12 mouse cellular contexts compared by ENCODE assay signal in the genomic region with DNA sequence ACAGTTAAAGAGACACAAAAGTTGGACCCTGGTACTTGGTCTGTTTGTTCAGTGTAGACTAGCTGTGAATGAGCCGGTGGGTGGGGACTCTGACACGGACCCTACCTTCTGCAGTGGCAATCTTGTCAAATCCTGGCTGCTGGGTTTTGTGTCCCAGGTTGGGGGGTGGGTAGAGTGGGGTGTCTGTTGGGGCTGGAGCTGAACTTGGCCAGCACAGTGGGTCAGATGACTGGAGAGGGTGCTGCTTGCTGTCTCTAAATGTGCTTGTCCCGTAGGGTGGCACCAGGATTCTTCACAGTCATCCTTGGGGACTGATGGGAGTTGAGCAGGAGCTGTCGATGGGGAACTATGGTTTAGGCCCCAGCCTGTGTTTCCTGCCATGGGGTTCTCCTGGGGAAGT. TPM values are rescaled to one million over a fixed set of nuclear protein-coding genes. Genes with fewer than 3 reads are reported as not detected.
DNase-seq lines count a peak whose midpoint lies in the region; ATAC-seq and TF ChIP-seq lines count a peak whose summit lies in the region.
"Had no signal": no experiment of that assay in that cellular context is flagged by ENCODE, and none has a peak within 500 bp of the region (broad histone marks: within the 10 kb centered on the region; RNA-seq: fewer than 3 reads in every experiment).

No protein-coding gene starts in this region.

- H3K9ac ChIP-seq in hindbrain, embryonic 11.5 days (ENCODE audit: low read depth, low read length) = no peak overlapping the region
- H3K9ac ChIP-seq in hindbrain, embryonic 14.5 days = no peak overlapping the region
- H3K9ac ChIP-seq in heart, embryonic 15.5 days = peak overlapping the region; percentile 73
- H3K9ac ChIP-seq in liver, embryonic 14.5 days (replicated peaks) = peak overlapping the region; percentile 83

- TF ChIP-seq POLR2A in bone marrow, adult 2 months (IDR thresholded peaks at IDR 0.05; ENCODE audit: borderline replicate concordance, control insufficient read depth, low read depth, low read length) = no peak

- WGBS in hindbrain, embryonic 11.5 days = 74% methylated on average over 4 of the region's 4 CpGs
- WGBS in hindbrain, embryonic 14.5 days = 81% methylated on average over 4 of the region's 4 CpGs
- 5% methylated on average over 4 of the region's 4 CpGs for WGBS in bone marrow, adult 2 months
- WGBS in heart, embryonic 15.5 days = 40% methylated on average over 4 of the region's 4 CpGs
- 27% methylated on average over 4 of the region's 4 CpGs for WGBS in liver, embryonic 14.5 days (ENCODE audit: insufficient replicate concordance)

- no peak for TF ChIP-seq EP300 in liver, embryonic 14.5 days (IDR thresholded peaks at IDR 0.05; ENCODE audit: low read depth)

- no peak for TF ChIP-seq CTCF in bone marrow, adult 2 months (IDR thresholded peaks at IDR 0.05; ENCODE audit: control insufficient read depth, insufficient read depth, low read length)
- TF ChIP-seq CTCF in liver, embryonic 14.5 days (IDR thresholded peaks at IDR 0.05; ENCODE audit: low read depth) = no peak

- no peak overlapping the region for H3K27ac ChIP-seq in hindbrain, embryonic 11.5 days (ENCODE audit: low read depth, low read length)
- H3K27ac ChIP-seq in hindbrain, embryonic 14.5 days = no peak overlapping the region
- peak overlapping the region; percentile 90 for H3K27ac ChIP-seq in bone marrow, adult 2 months (ENCODE audit: control insufficient read depth, insufficient read depth, low read depth, low read length, poor library complexity)
- H3K27ac ChIP-seq in heart, embryonic 15.5 days = peak overlapping the region; percentile 47
- H3K27ac ChIP-seq in liver, embryonic 14.5 days = peak overlapping the region; percentile 80

- H3K4me1 ChIP-seq in hindbrain, embryonic 11.5 days (replicated peaks; ENCODE audit: control insufficient read depth, insufficient read depth, low read length) = peaks cover 24% of the 10 kb centered on the region
- H3K4me1 ChIP-seq in hindbrain, embryonic 14.5 days (replicated peaks; ENCODE audit: control insufficient read depth, insufficient read depth, low read length) = peaks cover 40% of the 10 kb centered on the region
- peaks cover 35% of the 10 kb centered on the region for H3K4me1 ChIP-seq in bone marrow, adult 2 months (ENCODE audit: control insufficient read depth, insufficient read depth, low read length)
- H3K4me1 ChIP-seq in heart, embryonic 15.5 days (replicated peaks) = peaks cover 84% of the 10 kb centered on the region
- H3K4me1 ChIP-seq in liver, embryonic 14.5 days (replicated peaks; ENCODE audit: control insufficient read depth in 2 of 2, insufficient read depth in 2 of 2, low read length in 1 of 2) = peaks cover 65 to 69% of the 10 kb centered on the region in 2 experiments

- H3K4me3 ChIP-seq in hindbrain, embryonic 11.5 days (ENCODE audit: low read depth, low read length) = no peak overlapping the region
- H3K4me3 ChIP-seq in hindbrain, embryonic 14.5 days (replicated peaks; ENCODE audit: low read length) = no peak overlapping the region
- H3K4me3 ChIP-seq in bone marrow, adult 2 months (replicated peaks; ENCODE audit: control insufficient read depth, low read depth, low read length) = peak overlapping the region; percentile 93
- peak overlapping the region; percentile 81 for H3K4me3 ChIP-seq in heart, embryonic 15.5 days
- peak overlapping the region; percentile 88 to 99 for H3K4me3 ChIP-seq in liver, embryonic 14.5 days (ENCODE audit: insufficient read depth in 1 of 2, low read depth in 2 of 2, low read length in 2 of 2)

- H3K27me3 ChIP-seq in hindbrain, embryonic 11.5 days (ENCODE audit: control insufficient read depth, insufficient read depth, low read length) = peaks cover 15% of the 10 kb centered on the region
- peaks cover 16% of the 10 kb centered on the region for H3K27me3 ChIP-seq in hindbrain, embryonic 14.5 days (ENCODE audit: control insufficient read depth, insufficient read depth, low read length)
- H3K27me3 ChIP-seq in heart, embryonic 15.5 days = no peaks in the 10 kb centered on the region
- H3K27me3 ChIP-seq in liver, embryonic 14.5 days (ENCODE audit: control insufficient read depth, insufficient read depth, low read length) = no peaks in the 10 kb centered on the region

- H3K9me3 ChIP-seq in hindbrain, embryonic 11.5 days (ENCODE audit: control insufficient read depth, low read length) = no peaks in the 10 kb centered on the region
- H3K9me3 ChIP-seq in hindbrain, embryonic 14.5 days (ENCODE audit: control insufficient read depth, low read length) = no peaks in the 10 kb centered on the region
- H3K9me3 ChIP-seq in heart, embryonic 15.5 days (replicated peaks) = no peaks in the 10 kb centered on the region
- H3K9me3 ChIP-seq in liver, embryonic 14.5 days (ENCODE audit: control insufficient read depth, low read length) = no peaks in the 10 kb centered on the region

- no peak for DNase-seq in hindbrain, embryonic 11.5 days (ENCODE audit: low spot score)
- no peak for DNase-seq in hindbrain, embryonic 14.5 days (ENCODE audit: low spot score)
- no peak for DNase-seq in liver, embryonic 14.5 days (ENCODE audit: low read depth in 3 of 3, low spot score in 3 of 3)
- no peak for DNase-seq in frontal cortex, postnatal 25 days (ENCODE audit: low spot score in 2 of 2)
- DNase-seq in urinary bladder, adult 2 months (ENCODE audit: low spot score) = no peak
- DNase-seq in right cerebral cortex, postnatal 10 days (ENCODE audit: low spot score in 2 of 2) = no peak
- DNase-seq: adrenal gland, postnatal 36 days; kidney, adult 2 months; lung, postnatal 14 days; right cerebral cortex, postnatal 25 days had no signal

- no peaks in the 10 kb centered on the region for H3K36me3 ChIP-seq in hindbrain, embryonic 11.5 days (ENCODE audit: control insufficient read depth, insufficient read depth, low read length)
- H3K36me3 ChIP-seq in hindbrain, embryonic 14.5 days (replicated peaks; ENCODE audit: control insufficient read depth, insufficient read depth) = 0 out of 2 replicates have a peak, but pooled peaks cover 8% of the 10 kb centered on the region
- peaks cover 15% of the 10 kb centered on the region; the same call in 1 of the 2 replicates for H3K36me3 ChIP-seq in heart, embryonic 15.5 days
- peaks cover 65% of the 10 kb centered on the region for H3K36me3 ChIP-seq in liver, embryonic 14.5 days (replicated peaks; ENCODE audit: control insufficient read depth, insufficient read depth, low read depth)

- H3K4me2 ChIP-seq in hindbrain, embryonic 11.5 days (replicated peaks; ENCODE audit: low read depth, low read length) = peak overlapping the region; percentile 15; the same call in 1 of the 2 replicates
- no peak overlapping the region for H3K4me2 ChIP-seq in hindbrain, embryonic 14.5 days (replicated peaks)
- H3K4me2 ChIP-seq in heart, embryonic 15.5 days = peak overlapping the region; percentile 77
- peak overlapping the region; percentile 77 for H3K4me2 ChIP-seq in liver, embryonic 14.5 days (ENCODE audit: low read depth)

- no peak for ATAC-seq in hindbrain, embryonic 11.5 days (ENCODE audit: low FRiP score)
- ATAC-seq in hindbrain, embryonic 14.5 days (ENCODE audit: low FRiP score) = no peak
- ATAC-seq in heart, embryonic 15.5 days (replicated peaks; ENCODE audit: insufficient number of reproducible peaks, insufficient read depth, low FRiP score, low read depth) = no peak
- ATAC-seq in liver, embryonic 14.5 days (ENCODE audit: insufficient read depth) = no peak

RNA-seq across cellular contexts. Expression of a gene that starts 3.7 kb away (rescaled TPM):
- polyA plus RNA-seq in hindbrain, embryonic 11.5 days (2014; fragmentation: Nextera tagmentation; extraction: Ambion mirVana) = 57.0 and 63.3 TPM in 2 replicates
- polyA plus RNA-seq in hindbrain, embryonic 14.5 days (2014; fragmentation: Nextera tagmentation; extraction: Ambion mirVana) = 13.3 and 16.4 TPM in 2 replicates
- polyA plus RNA-seq in bone marrow, adult 2 months (2011; ENCODE audit: insufficient read depth, insufficient read length, low replicate concordance, missing spikeins) = 204 and 219 TPM in 2 replicates
- polyA plus RNA-seq in heart, embryonic 15.5 days (2015; fragmentation: Nextera tagmentation; extraction: Ambion mirVana) = 108 and 120 TPM in 2 replicates
- polyA plus RNA-seq in liver, embryonic 14.5 days (2012; rRNA removed) = 274 and 315 TPM in 2 replicates
- polyA plus RNA-seq in liver, embryonic 14.5 days (2014; fragmentation: Nextera tagmentation; extraction: Ambion mirVana) = 270 and 320 TPM in 2 replicates
- polyA plus RNA-seq in urinary bladder, adult 2 months (2012; rRNA removed) = 72.9 and 109 TPM in 2 replicates

RNA-seq across cellular contexts. Expression of a gene that starts 24.0 kb away (rescaled TPM):
- 134 TPM in 2 replicates for polyA plus RNA-seq in hindbrain, embryonic 11.5 days (2014; fragmentation: Nextera tagmentation; extraction: Ambion mirVana)
- polyA plus RNA-seq in hindbrain, embryonic 14.5 days (2014; fragmentation: Nextera tagmentation; extraction: Ambion mirVana) = 111 and 117 TPM in 2 replicates
- polyA plus RNA-seq in bone marrow, adult 2 months (2011; ENCODE audit: insufficient read depth, insufficient read length, low replicate concordance, missing spikeins) = 55.2 and 61.5 TPM in 2 replicates
- 84.8 and 96.2 TPM in 2 replicates for polyA plus RNA-seq in heart, embryonic 15.5 days (2015; fragmentation: Nextera tagmentation; extraction: Ambion mirVana)
- polyA plus RNA-seq in liver, embryonic 14.5 days (2012; rRNA removed) = 39.4 and 45.9 TPM in 2 replicates
- 65.3 and 71.1 TPM in 2 replicates for polyA plus RNA-seq in liver, embryonic 14.5 days (2014; fragmentation: Nextera tagmentation; extraction: Ambion mirVana)
- polyA plus RNA-seq in urinary bladder, adult 2 months (2012; rRNA removed) = 51.7 and 64.4 TPM in 2 replicates

RNA-seq across cellular contexts. Expression of a gene that starts 46.5 kb away (rescaled TPM):
- 0.71 and 0.74 TPM in 2 replicates for polyA plus RNA-seq in hindbrain, embryonic 11.5 days (2014; fragmentation: Nextera tagmentation; extraction: Ambion mirVana)
- polyA plus RNA-seq in hindbrain, embryonic 14.5 days (2014; fragmentation: Nextera tagmentation; extraction: Ambion mirVana) = 0.95 and 1.0 TPM in 2 replicates
- polyA plus RNA-seq in bone marrow, adult 2 months (2011; ENCODE audit: insufficient read depth, insufficient read length, low replicate concordance, missing spikeins) = 0.70 TPM in 1 of 2 replicates, not detected in the other
- 0.74 TPM in 1 of 2 replicates, not detected in the other for polyA plus RNA-seq in heart, embryonic 15.5 days (2015; fragmentation: Nextera tagmentation; extraction: Ambion mirVana)
- 0.01 and 0.03 TPM in 2 replicates for polyA plus RNA-seq in liver, embryonic 14.5 days (2012; rRNA removed)
- not detected in 2 replicates for polyA plus RNA-seq in liver, embryonic 14.5 days (2014; fragmentation: Nextera tagmentation; extraction: Ambion mirVana)
- polyA plus RNA-seq in urinary bladder, adult 2 months (2012; rRNA removed) = 0.31 and 0.61 TPM in 2 replicates

Comparison
In these comparisons a context has a peak if more than half of its experiments do, and no peak if none do; other contexts are left out.
1. H3K27ac ChIP-seq: peak in bone marrow, adult 2 months (single experiment), heart, embryonic 15.5 days (single experiment) and liver, embryonic 14.5 days (single experiment); none in hindbrain, embryonic 11.5 days (single experiment) and hindbrain, embryonic 14.5 days (single experiment).
2. H3K4me3 ChIP-seq: peak in bone marrow, adult 2 months (single experiment), heart, embryonic 15.5 days (single experiment) and liver, embryonic 14.5 days (2 of 2); none in hindbrain, embryonic 11.5 days (single experiment) and hindbrain, embryonic 14.5 days (single experiment).
3. H3K9ac ChIP-seq: peak in heart, embryonic 15.5 days (single experiment) and liver, embryonic 14.5 days (single experiment); none in hindbrain, embryonic 11.5 days (single experiment) and hindbrain, embryonic 14.5 days (single experiment).